Comparison of ENCODE assay signal across 21 mouse cellular contexts in genomic region chr4:14087161-14087560, GRCm38 (mm10).
DNase-seq lines count a peak whose midpoint lies in the region; ATAC-seq and TF ChIP-seq lines count a peak whose summit lies in the region.
"Had no signal": no experiment of that assay in that cellular context is flagged by ENCODE, and none has a peak within 500 bp of the region (broad histone marks: within the 10 kb centered on the region; RNA-seq: fewer than 3 reads in every experiment).

No protein-coding gene starts in this region.

- H3K9me3 ChIP-seq in kidney, embryonic 15.5 days (replicated peaks): no peaks in the 10 kb centered on the region
- no peaks in the 10 kb centered on the region for H3K9me3 ChIP-seq in embryonic facial prominence, embryonic 10.5 days
- H3K9me3 ChIP-seq: heart, embryonic 15.5 days; hindbrain, embryonic 13.5 days; midbrain, embryonic 10.5 days; stomach, embryonic 15.5 days had no signal

- DNase-seq in embryo, embryonic 11 days: peak; percentile 24
- no peak for DNase-seq in embryo, embryonic 9.5 days (ENCODE audit: extremely low spot score)
- DNase-seq in kidney, adult 2 months: peak; percentile 3
- DNase-seq in ES-CJ7 (ENCODE audit: low read depth, low spot score): peak; percentile 57
- DNase-seq in embryonic facial prominence, embryonic 10.5 days (ENCODE audit: low spot score): peak; percentile 18
- no peak for DNase-seq in thymus, adult 18-20 months
- no peak for DNase-seq in heart, adult 8-10 months (ENCODE audit: low spot score)
- DNase-seq: adrenal gland, adult 2 months; cerebellum, adult 18-20 months; cerebellum, postnatal 14 days; gastrocnemius, postnatal 36 days; heart, adult 2 months; heart, postnatal 36 days; lung, postnatal 10 days; thymus, postnatal 4 days had no signal

- H3K4me3 ChIP-seq in kidney, adult 2 months (ENCODE audit: insufficient read depth, low read depth, low read length): no peak overlapping the region
- H3K4me3 ChIP-seq in kidney, embryonic 15.5 days (replicated peaks): no peak overlapping the region
- H3K4me3 ChIP-seq in embryonic facial prominence, embryonic 10.5 days: no peak overlapping the region
- H3K4me3 ChIP-seq: heart, adult 2 months; heart, embryonic 15.5 days; hindbrain, embryonic 13.5 days; midbrain, embryonic 10.5 days; stomach, embryonic 15.5 days had no signal

- 77% methylated on average over 5 of the region's 5 CpGs for WGBS in kidney, adult 2 months
- 83% methylated on average over 5 of the region's 5 CpGs for WGBS in kidney, embryonic 15.5 days
- WGBS in embryonic facial prominence, embryonic 10.5 days: 86% methylated on average over 5 of the region's 5 CpGs

- no peaks in the 10 kb centered on the region for H3K27me3 ChIP-seq in kidney, adult 2 months (replicated peaks; ENCODE audit: control insufficient read depth, insufficient read depth, low read length)
- no peaks in the 10 kb centered on the region for H3K27me3 ChIP-seq in kidney, embryonic 15.5 days
- no peaks in the 10 kb centered on the region for H3K27me3 ChIP-seq in embryonic facial prominence, embryonic 10.5 days (replicated peaks; ENCODE audit: low read depth, poor library complexity, severe bottlenecking)
- H3K27me3 ChIP-seq: heart, embryonic 15.5 days; hindbrain, embryonic 13.5 days; stomach, embryonic 15.5 days had no signal

- H3K9ac ChIP-seq in kidney, embryonic 15.5 days: no peak overlapping the region
- H3K9ac ChIP-seq: heart, embryonic 15.5 days; hindbrain, embryonic 13.5 days; stomach, embryonic 15.5 days had no signal

- TF ChIP-seq CTCF in kidney, adult 2 months (conservative IDR thresholded peaks at IDR 0.05; ENCODE audit: insufficient read depth, insufficient read length, low read depth, low read length): no peak

- no peak overlapping the region for H3K4me2 ChIP-seq in kidney, embryonic 15.5 days
- H3K4me2 ChIP-seq: heart, embryonic 15.5 days; hindbrain, embryonic 13.5 days; stomach, embryonic 15.5 days had no signal

- no peaks in the 10 kb centered on the region for H3K36me3 ChIP-seq in kidney, adult 2 months (ENCODE audit: control insufficient read depth, insufficient read depth, low read length)
- no peaks in the 10 kb centered on the region for H3K36me3 ChIP-seq in kidney, embryonic 15.5 days
- no peaks in the 10 kb centered on the region for H3K36me3 ChIP-seq in embryonic facial prominence, embryonic 10.5 days (replicated peaks)
- H3K36me3 ChIP-seq: heart, embryonic 15.5 days; hindbrain, embryonic 13.5 days; midbrain, embryonic 10.5 days; stomach, embryonic 15.5 days had no signal

- ATAC-seq in kidney, embryonic 15.5 days (replicated peaks; ENCODE audit: low FRiP score): no peak
- ATAC-seq: midbrain, embryonic 16.5 days had no signal

- H3K4me1 ChIP-seq in kidney, adult 2 months (ENCODE audit: control insufficient read depth, insufficient read depth, low read length): no peaks in the 10 kb centered on the region
- H3K4me1 ChIP-seq in kidney, embryonic 15.5 days: no peaks in the 10 kb centered on the region
- peaks cover 11% of the 10 kb centered on the region for H3K4me1 ChIP-seq in embryonic facial prominence, embryonic 10.5 days
- H3K4me1 ChIP-seq: heart, embryonic 15.5 days; midbrain, embryonic 10.5 days; stomach, embryonic 15.5 days had no signal

- no peak for TF ChIP-seq POLR2A in kidney, adult 2 months (IDR thresholded peaks at IDR 0.05; ENCODE audit: low read depth, low read length)

- H3K27ac ChIP-seq in kidney, adult 2 months (ENCODE audit: insufficient read depth, low read depth, low read length): no peak overlapping the region
- no peak overlapping the region for H3K27ac ChIP-seq in kidney, embryonic 15.5 days
- H3K27ac ChIP-seq in embryonic facial prominence, embryonic 10.5 days (replicated peaks): peak overlapping the region; percentile 26
- H3K27ac ChIP-seq: heart, adult 2 months; heart, embryonic 15.5 days; hindbrain, embryonic 13.5 days; midbrain, embryonic 10.5 days; stomach, embryonic 15.5 days had no signal

Comparison
In these comparisons a context has a peak if more than half of its experiments do, and no peak if none do; other contexts are left out.
1. DNase-seq: peak in embryo, embryonic 11 days (single experiment), kidney, adult 2 months (single experiment), ES-CJ7 (single experiment) and embryonic facial prominence, embryonic 10.5 days (single experiment); none in embryo, embryonic 9.5 days (single experiment), thymus, adult 18-20 months (0 of 2) and heart, adult 8-10 months (single experiment).